Mouse (Mus musculus) kidney, postnatal 0 days (tissue): Measurements from ENCODE around the gene Fgf7. TPM values are rescaled to one million over a fixed set of nuclear protein-coding genes. Genes with fewer than 3 reads are reported as not detected.
A peak's percentile ranks its signal among the peaks of the same experiment; 100 is the strongest.

Experiments used
- ATAC-seq: fragments of 200-750 bp; cut with Nextera tagmentation; replicated peaks from 2 replicates; pipeline ENCODE4 v1.8.0; 2017; ENCODE audit warnings: low read depth, moderate number of reproducible peaks, moderate TSS enrichment, moderate library complexity; ENCODE audit not compliant: low FRiP score
- DNase-seq: peaks from one replicate; pipeline ENCODE4 v3.0.0-alpha.2; 2016; ENCODE audit warnings: low spot score
- H3K27ac ChIP-seq: fragments of 300-500 bp; sonication (generic); 2 replicates; pipeline ENCODE4 v1.5.1; 2014; ENCODE audit warnings: mild to moderate bottlenecking
- H3K27me3 ChIP-seq: fragments of 300-500 bp; sonication (generic); 2 replicates; pipeline ENCODE4 v1.6.1; 2014; ENCODE audit warnings: low read length, mixed read lengths; ENCODE audit not compliant: insufficient read depth
- H3K36me3 ChIP-seq: fragments of 300-500 bp; sonication (generic); 2 replicates; pipeline ENCODE4 v1.6.1; 2014; ENCODE audit warnings: low read length, mixed read lengths; ENCODE audit not compliant: insufficient read depth
- H3K4me1 ChIP-seq: fragments of 300-500 bp; sonication (generic); replicated peaks from 2 replicates; pipeline ENCODE4 v1.6.1; 2014; ENCODE audit warnings: antibody characterized with exemption, low read length, mixed read lengths; ENCODE audit not compliant: insufficient read depth
- H3K4me2 ChIP-seq: fragments of 300-500 bp; sonication (generic); 2 replicates; pipeline ENCODE4 v1.6.1; 2014; ENCODE audit warnings: mild to moderate bottlenecking, low read length, moderate library complexity, mixed read lengths
- H3K4me3 ChIP-seq: fragments of 300-500 bp; sonication (generic); replicated peaks from 2 replicates; pipeline ENCODE4 v1.5.1; 2014; ENCODE audit warnings: low read depth, low read length
- H3K9ac ChIP-seq: fragments of 300-500 bp; sonication (generic); 2 replicates; pipeline ENCODE4 v1.6.1; 2014; ENCODE audit warnings: low read depth, low read length
- H3K9me3 ChIP-seq: fragments of 300-500 bp; sonication (generic); replicated peaks from 2 replicates; pipeline ENCODE4 v1.6.1; 2016; ENCODE audit warnings: low read length, inconsistent platforms, mixed read lengths
- CTCF ChIP-seq: IDR thresholded peaks from 2 replicates; pipeline ENCODE4 v1.5.1; 2016; ENCODE audit warnings: antibody characterized with exemption, low read depth, mild to moderate bottlenecking, moderate library complexity
- WGBS: fragments of 180-500 bp; shearing (Covaris S2); extraction: QIAGEN DNeasy Blood & Tissue Kit; methylation state at CpG from one replicate; pipeline ENCODE4 v1.1.7; 2014; 5-methylcytosine and 5-hydroxymethylcytosine counted together
- polyA plus RNA-seq: library from polyadenylated mRNA; unstranded; fragments of >200 nt; fragmentation: Nextera tagmentation; extraction: Ambion mirVana; gene quantifications from 2 replicates; pipeline ENCODE4 v1.2.1, GENCODE M21; 2015

Fgf7 gene
- polyA plus RNA-seq, 1 experiment from 2014 or later = 0.41 TPM

DNA sequence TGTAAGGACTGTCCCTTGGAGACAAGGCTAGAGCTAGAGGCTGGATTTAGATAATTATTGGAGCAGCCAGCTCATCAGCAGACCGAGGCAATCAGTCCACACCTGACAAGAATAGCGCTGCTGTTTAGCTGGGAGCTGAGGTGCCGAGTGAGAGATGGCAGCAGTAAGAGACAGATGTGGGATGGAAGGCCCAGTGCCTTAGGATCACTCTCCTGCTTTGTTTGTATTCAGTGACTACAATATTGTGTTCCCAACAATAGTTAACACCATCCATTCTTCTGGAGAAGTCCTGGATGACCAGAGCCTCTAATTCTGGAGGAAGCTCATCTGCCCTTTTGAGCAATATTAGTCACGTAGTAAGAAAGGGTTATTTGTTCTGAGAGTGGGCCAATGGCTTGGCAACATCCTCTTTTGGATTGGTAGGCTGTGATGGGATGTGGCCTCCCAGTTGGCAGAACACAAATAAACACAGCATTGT is 5.0 kb downstream of the Fgf7 start:
- Histone ChIP-seq H3K9me3 (no peaks in the 10 kb centered on the region), H3K36me3 (no peaks in the 10 kb centered on the region), H3K9ac (no peak overlapping the region), H3K27ac (no peak overlapping the region), H3K4me1 (no peaks in the 10 kb centered on the region), H3K27me3 (no peaks in the 10 kb centered on the region), H3K4me2 (no peak overlapping the region), H3K4me3 (no peak overlapping the region)
- WGBS = 68% methylated on average over 4 of the region's 4 CpGs
- no peak for ATAC-seq
- TF ChIP-seq CTCF = no peak
- no peak for DNase-seq

DNA sequence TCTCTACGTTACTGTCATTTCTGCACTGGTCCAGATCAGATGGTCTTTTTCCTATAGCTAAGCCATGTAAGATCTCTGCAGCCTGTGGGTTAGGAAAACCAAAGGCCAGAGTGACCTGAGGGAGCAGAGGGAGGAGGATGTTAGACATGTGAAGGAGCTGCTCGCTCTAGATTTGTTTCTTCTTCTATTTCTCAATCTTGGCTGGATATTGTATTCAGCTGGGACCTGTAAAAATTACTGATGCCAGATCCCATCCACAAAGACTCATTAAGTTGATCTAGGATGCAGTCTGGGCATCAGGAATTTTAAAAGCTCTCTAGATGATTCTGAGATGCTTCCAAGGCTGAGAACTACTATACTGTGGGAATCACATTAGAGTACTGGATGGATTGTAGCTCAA is 6.2 kb downstream of the Fgf7 start:
- ATAC-seq (no peak), DNase-seq (no peak)
- no peak overlapping the region for H3K27ac ChIP-seq
- no peak overlapping the region for H3K4me3 ChIP-seq
- no peak overlapping the region for H3K4me2 ChIP-seq
- no peak overlapping the region for H3K9ac ChIP-seq
- no peaks in the 10 kb centered on the region for H3K36me3 ChIP-seq
- no peaks in the 10 kb centered on the region for H3K9me3 ChIP-seq
- TF ChIP-seq CTCF = no peak
- 81% methylated on average over 2 of the region's 2 CpGs for WGBS
- no peaks in the 10 kb centered on the region for H3K4me1 ChIP-seq
- H3K27me3 ChIP-seq = no peaks in the 10 kb centered on the region

DNA sequence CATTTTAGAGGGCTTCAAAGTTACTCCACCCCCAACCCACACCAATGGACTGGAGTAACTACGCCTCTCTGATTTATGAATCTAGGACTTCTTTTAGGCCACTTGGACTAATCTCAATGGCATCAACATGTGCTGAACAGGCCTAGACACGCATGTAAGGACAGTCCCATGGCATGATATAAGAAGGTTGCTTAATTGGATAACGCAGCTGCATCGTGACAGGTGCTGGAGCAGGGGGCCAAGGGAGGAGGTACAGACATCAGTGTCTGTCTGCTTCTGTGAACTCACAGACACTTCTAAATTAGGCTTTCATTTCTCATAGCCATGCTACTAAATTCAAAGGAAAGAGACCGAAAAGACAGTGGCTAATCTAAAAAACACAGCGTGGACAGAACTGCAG is 6.8 kb downstream of the Fgf7 start:
- H3K36me3 ChIP-seq = no peaks in the 10 kb centered on the region
- no peak overlapping the region for H3K4me2 ChIP-seq
- H3K9me3 ChIP-seq = no peaks in the 10 kb centered on the region
- TF ChIP-seq CTCF = no peak
- H3K9ac ChIP-seq = no peak overlapping the region
- no peak for ATAC-seq
- 82% methylated on average over 6 of the region's 6 CpGs for WGBS
- H3K4me3 ChIP-seq = no peak overlapping the region
- H3K27ac ChIP-seq = no peak overlapping the region
- DNase-seq = no peak
- H3K4me1 ChIP-seq = no peaks in the 10 kb centered on the region
- H3K27me3 ChIP-seq = no peaks in the 10 kb centered on the region

DNA sequence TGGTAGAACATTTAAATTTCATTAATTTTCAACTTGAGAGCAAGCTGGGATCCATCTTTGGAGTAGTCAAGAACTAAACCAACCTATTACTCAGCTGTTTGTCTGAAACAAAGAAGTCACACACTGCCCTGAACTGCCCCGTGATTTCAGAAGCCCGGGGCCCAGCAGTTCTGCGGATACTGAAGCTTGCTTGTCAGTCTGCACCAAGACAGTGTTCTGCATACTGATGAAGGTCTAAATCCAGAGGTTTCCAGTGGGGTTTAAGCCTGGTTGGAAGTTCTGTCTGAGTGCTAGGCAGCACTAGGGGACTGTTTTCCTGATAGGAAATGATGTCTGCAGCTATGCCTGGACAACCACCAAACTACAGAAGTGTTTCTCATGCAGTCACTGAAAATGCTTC is 8.2 kb downstream of the Fgf7 start:
- H3K36me3 ChIP-seq = no peaks in the 10 kb centered on the region
- no peak overlapping the region for H3K4me2 ChIP-seq
- H3K27ac ChIP-seq = no peak overlapping the region
- WGBS = 70% methylated on average over 3 of the region's 3 CpGs
- H3K4me3 ChIP-seq = no peak overlapping the region
- no peak overlapping the region for H3K9ac ChIP-seq
- H3K27me3 ChIP-seq = no peaks in the 10 kb centered on the region
- DNase-seq (no peak), ATAC-seq (no peak)
- TF ChIP-seq CTCF = no peak
- no peaks in the 10 kb centered on the region for H3K9me3 ChIP-seq
- H3K4me1 ChIP-seq = no peaks in the 10 kb centered on the region

DNA sequence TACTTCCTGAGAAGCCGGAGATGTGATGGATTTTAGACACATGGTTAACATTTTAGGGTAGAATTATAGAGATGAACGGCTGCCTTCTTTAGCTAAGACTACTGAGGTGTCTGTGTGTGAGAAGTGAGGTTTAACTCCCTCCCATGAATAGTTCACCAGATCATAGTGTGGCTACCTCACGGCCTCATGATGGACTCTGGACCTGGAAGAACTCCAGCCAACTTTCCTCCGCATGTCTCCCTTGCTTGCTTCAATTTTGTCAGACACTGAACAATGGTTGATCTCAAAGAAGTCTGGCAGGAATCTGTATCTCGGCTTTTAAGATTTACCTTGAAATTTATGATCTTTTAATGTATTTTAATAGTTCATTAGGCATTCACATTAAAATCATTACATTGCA is 11.2 kb downstream of the Fgf7 start:
- TF ChIP-seq CTCF = no peak
- no peaks in the 10 kb centered on the region for H3K27me3 ChIP-seq
- no peak for DNase-seq
- H3K27ac ChIP-seq = no peak overlapping the region
- no peaks in the 10 kb centered on the region for H3K9me3 ChIP-seq
- no peak overlapping the region for H3K4me2 ChIP-seq
- H3K4me1 ChIP-seq = no peaks in the 10 kb centered on the region
- ATAC-seq = no peak
- no peak overlapping the region for H3K4me3 ChIP-seq
- no peaks in the 10 kb centered on the region for H3K36me3 ChIP-seq
- H3K9ac ChIP-seq = no peak overlapping the region
- WGBS = 81% methylated on average over 5 of the region's 5 CpGs

DNA sequence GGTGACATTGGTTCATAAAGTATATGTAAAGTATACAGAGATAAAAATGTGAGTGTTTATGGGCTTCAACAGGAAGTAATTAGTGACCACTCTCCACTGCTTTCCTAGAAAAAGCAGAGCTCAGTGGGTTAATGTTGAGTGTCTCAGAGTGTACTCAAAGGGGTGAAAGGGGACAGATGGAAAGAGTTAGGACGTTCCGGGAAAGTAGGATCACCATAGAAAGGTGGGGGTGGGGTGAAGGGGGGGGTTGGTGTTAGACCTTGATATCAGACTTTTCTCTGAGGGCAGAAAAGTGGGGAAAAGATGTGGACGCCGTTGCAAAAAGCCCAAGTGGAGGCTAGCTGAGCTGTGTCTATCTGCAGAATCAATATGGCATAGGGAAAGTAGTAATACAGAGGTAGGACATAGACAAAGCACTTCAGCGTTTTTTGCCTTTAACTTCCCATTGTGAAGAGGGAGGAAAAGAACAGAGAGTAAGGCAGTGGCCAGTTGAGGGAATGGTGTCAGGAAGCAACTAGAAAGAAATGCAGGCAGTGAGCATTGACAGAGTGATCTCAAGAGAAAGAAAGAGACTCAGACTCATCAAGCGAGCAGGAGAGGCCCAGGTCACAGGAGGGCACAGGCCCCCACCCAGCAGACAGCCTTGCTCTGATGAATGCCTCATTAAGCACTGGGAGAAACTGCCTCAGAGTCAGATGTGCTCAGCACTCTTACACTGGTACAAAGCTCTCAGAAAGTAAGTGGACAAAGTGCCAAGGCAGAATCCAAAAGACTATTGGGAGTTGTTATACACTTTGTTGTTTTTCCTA is 18.5 kb downstream of the Fgf7 start:
- H3K27ac ChIP-seq = no peak overlapping the region
- 18% methylated on average over 6 of the region's 6 CpGs for WGBS
- H3K9ac ChIP-seq = no peak overlapping the region
- no peak for TF ChIP-seq CTCF
- H3K36me3 ChIP-seq = no peaks in the 10 kb centered on the region
- no peaks in the 10 kb centered on the region for H3K27me3 ChIP-seq
- H3K9me3 ChIP-seq = no peaks in the 10 kb centered on the region
- ATAC-seq = 0 out of 2 replicates have a peak, but pooled peaks have one; percentile 59
- H3K4me1 ChIP-seq = no peaks in the 10 kb centered on the region
- peak; percentile 45 for DNase-seq
- H3K4me3 ChIP-seq = no peak overlapping the region
- H3K4me2 ChIP-seq = no peak overlapping the region
